Mouse (Mus musculus): Measurements from ENCODE around the gene Plk1.

The Plk1 gene

GRCm38 (mm10) chr7:122193919-122194318, 34.7 kb downstream of the Plk1 start:
- no peak for DNase-seq (ENCODE audit: low spot score)

GRCm38 (mm10) chr7:122196771-122197170, 37.5 kb downstream of the Plk1 start:
- DNase-seq (ENCODE audit: low spot score), result no peak

GRCm38 (mm10) chr7:122197306-122197705, 38.1 kb downstream of the Plk1 start:
- DNase-seq (ENCODE audit: low spot score), result peak; percentile 74

GRCm38 (mm10) chr7:122199296-122199695, 40.1 kb downstream of the Plk1 start:
- peak; percentile 74 for DNase-seq (ENCODE audit: low spot score)

- no peak for DNase-seq (ENCODE audit: low spot score)
Measured at GRCm38 (mm10) chr7:122203936-122204335, 44.7 kb downstream of the Plk1 start.

GRCm38 (mm10) chr7:122206121-122206520, 46.9 kb downstream of the Plk1 start:
- no peak for DNase-seq (ENCODE audit: low spot score)

GRCm38 (mm10) chr7:122208276-122209021, 49.2 kb downstream of the Plk1 start:
- no peak for DNase-seq (ENCODE audit: low spot score)

GRCm38 (mm10) chr7:122219315-122219801, 60.1 kb downstream of the Plk1 start, which contains the start of gene Chp2:
Gene Chp2, plus strand, starts transcription at chr7:122219496.
- no peak for DNase-seq (ENCODE audit: low spot score)

All from embryo, embryonic 10 days (tissue).